In genomic region chr15:100126456-100127107, GRCm38 (mm10) we compare ENCODE assay signal across 7 mouse cellular contexts.
DNase-seq lines count a peak whose midpoint lies in the region; ATAC-seq lines count a peak whose summit lies in the region.

No protein-coding gene starts in this region.

- H3K36me3 ChIP-seq in limb, embryonic 10.5 days = peaks cover 6% of the 10 kb centered on the region; the same call in 1 of the 2 replicates
- H3K36me3 ChIP-seq in midbrain, embryonic 14.5 days (ENCODE audit: control insufficient read depth, insufficient read depth, low read length) = no peaks in the 10 kb centered on the region

- peak; percentile 88 for DNase-seq in adrenal gland, adult 2 months
- DNase-seq in embryo, embryonic 11.5 days (ENCODE audit: low read depth, low spot score) = peak; percentile 68
- peak; percentile 98 for DNase-seq in heart, adult 11 months
- DNase-seq in kidney, adult 11 months = peak; percentile 81
- DNase-seq in limb, embryonic 10.5 days (ENCODE audit: low spot score) = peak; percentile 77
- DNase-seq in midbrain, embryonic 14.5 days = peak; percentile 90
- peak; percentile 70 to 88 for DNase-seq in spleen, adult 18-20 months

- H3K27ac ChIP-seq in limb, embryonic 10.5 days = no peak overlapping the region
- 0 out of 2 replicates have a peak overlapping the region, but pooled peaks have one; percentile 60 for H3K27ac ChIP-seq in midbrain, embryonic 14.5 days (replicated peaks; ENCODE audit: low read depth, low read length)

- H3K9me3 ChIP-seq in limb, embryonic 10.5 days (replicated peaks) = no peaks in the 10 kb centered on the region
- no peaks in the 10 kb centered on the region for H3K9me3 ChIP-seq in midbrain, embryonic 14.5 days (ENCODE audit: control insufficient read depth, low read length)

- ATAC-seq in midbrain, embryonic 14.5 days (ENCODE audit: low FRiP score, low TSS enrichment) = no peak

- 32% methylated on average over 11 of the region's 11 CpGs for WGBS in limb, embryonic 10.5 days
- WGBS in midbrain, embryonic 14.5 days = 8% methylated on average over 11 of the region's 11 CpGs

- H3K9ac ChIP-seq in midbrain, embryonic 14.5 days (replicated peaks; ENCODE audit: low read length) = no peak overlapping the region

- H3K27me3 ChIP-seq in limb, embryonic 10.5 days (ENCODE audit: low read depth, poor library complexity, severe bottlenecking) = no peaks in the 10 kb centered on the region
- H3K27me3 ChIP-seq in midbrain, embryonic 14.5 days (ENCODE audit: control insufficient read depth, insufficient read depth, low read length) = no peaks in the 10 kb centered on the region

- H3K4me2 ChIP-seq in midbrain, embryonic 14.5 days (ENCODE audit: low read length) = no peak overlapping the region

- 0 out of 2 replicates have a peak, but pooled peaks cover 5% of the 10 kb centered on the region for H3K4me1 ChIP-seq in limb, embryonic 10.5 days
- no peaks in the 10 kb centered on the region for H3K4me1 ChIP-seq in midbrain, embryonic 14.5 days (ENCODE audit: control insufficient read depth, insufficient read depth, low read length)

- no peak overlapping the region for H3K4me3 ChIP-seq in limb, embryonic 10.5 days
- H3K4me3 ChIP-seq in midbrain, embryonic 14.5 days (replicated peaks; ENCODE audit: low read depth, low read length) = no peak overlapping the region
